Mouse (Mus musculus) midbrain, embryonic 14.5 days (tissue): ENCODE results near the gene Rnf135. TPM values are rescaled to one million over a fixed set of nuclear protein-coding genes. Genes with fewer than 3 reads are reported as not detected.

Experiments used
- ATAC-seq: fragments of 200-750 bp; cut with Nextera tagmentation; 2 replicates; pipeline ENCODE4 v1.8.0; 2017; ENCODE audit warnings: moderate number of reproducible peaks, moderate library complexity; ENCODE audit not compliant: low FRiP score, low TSS enrichment
- DNase-seq: peaks from one replicate; pipeline ENCODE4 v3.0.0-alpha.2; 2015
- H3K27ac ChIP-seq: fragments of 300-500 bp; sonication (generic); replicated peaks from 2 replicates; pipeline ENCODE4 v1.5.1; 2014; ENCODE audit warnings: mild to moderate bottlenecking, low read depth, low read length, moderate library complexity
- H3K27me3 ChIP-seq: fragments of 300-500 bp; sonication (generic); 2 replicates; pipeline ENCODE4 v1.6.1; 2014; ENCODE audit warnings: low read length, control low read depth, mixed read lengths; ENCODE audit not compliant: control insufficient read depth, insufficient read depth
- H3K36me3 ChIP-seq: fragments of 300-500 bp; sonication (generic); 2 replicates; pipeline ENCODE4 v1.6.1; 2014; ENCODE audit warnings: low read length, control low read depth; ENCODE audit not compliant: control insufficient read depth, insufficient read depth
- H3K4me1 ChIP-seq: fragments of 300-500 bp; sonication (generic); 2 replicates; pipeline ENCODE4 v1.6.1; 2014; ENCODE audit warnings: mild to moderate bottlenecking, antibody characterized with exemption, low read length, control low read depth; ENCODE audit not compliant: control insufficient read depth, insufficient read depth
- H3K4me2 ChIP-seq: fragments of 300-500 bp; sonication (generic); 2 replicates; pipeline ENCODE4 v1.6.1; 2014; ENCODE audit warnings: mild to moderate bottlenecking, low read length, moderate library complexity
- H3K4me3 ChIP-seq: fragments of 300-500 bp; sonication (generic); replicated peaks from 2 replicates; pipeline ENCODE4 v1.5.1; 2014; ENCODE audit warnings: low read depth, low read length
- H3K9ac ChIP-seq: fragments of 300-500 bp; sonication (generic); replicated peaks from 2 replicates; pipeline ENCODE4 v1.6.1; 2014; ENCODE audit warnings: mild to moderate bottlenecking, low read length, moderate library complexity
- H3K9me3 ChIP-seq: fragments of 300-500 bp; sonication (generic); 2 replicates; pipeline ENCODE4 v1.6.1; 2016; ENCODE audit warnings: low read length, control low read depth, mixed read lengths; ENCODE audit not compliant: control insufficient read depth
- WGBS: fragments of 180-500 bp; shearing (Covaris S2); extraction: QIAGEN DNeasy Blood & Tissue Kit; methylation state at CpG from one replicate; pipeline ENCODE4 v1.1.7; 2014; 5-methylcytosine and 5-hydroxymethylcytosine counted together
- polyA plus RNA-seq: library from polyadenylated mRNA; unstranded; fragments of >200 nt; fragmentation: Nextera tagmentation; extraction: Ambion mirVana; gene quantifications from 2 replicates; pipeline ENCODE4 v1.2.1, GENCODE M21; 2014

The Rnf135 gene
- polyA plus RNA-seq, 1 experiment from 2014 or later, result 3.0 TPM

- Histone ChIP-seq H3K4me3 (no peak overlapping the region), H3K27ac (no peak overlapping the region), H3K36me3 (no peaks in the 10 kb centered on the region), H3K9ac (no peak overlapping the region), H3K9me3 (no peaks in the 10 kb centered on the region), H3K4me1 (0 out of 2 replicates have a peak, but pooled peaks cover 4% of the 10 kb centered on the region), H3K27me3 (peaks cover 31% of the 10 kb centered on the region), H3K4me2 (no peak overlapping the region)
- ATAC-seq (no peak), DNase-seq (no peak)
- WGBS, result 87% methylated on average over 8 of the region's 8 CpGs
Observed at GRCm38 (mm10) chr11:80155541-80155940, 28.1 kb upstream of the Rnf135 start.

DNA sequence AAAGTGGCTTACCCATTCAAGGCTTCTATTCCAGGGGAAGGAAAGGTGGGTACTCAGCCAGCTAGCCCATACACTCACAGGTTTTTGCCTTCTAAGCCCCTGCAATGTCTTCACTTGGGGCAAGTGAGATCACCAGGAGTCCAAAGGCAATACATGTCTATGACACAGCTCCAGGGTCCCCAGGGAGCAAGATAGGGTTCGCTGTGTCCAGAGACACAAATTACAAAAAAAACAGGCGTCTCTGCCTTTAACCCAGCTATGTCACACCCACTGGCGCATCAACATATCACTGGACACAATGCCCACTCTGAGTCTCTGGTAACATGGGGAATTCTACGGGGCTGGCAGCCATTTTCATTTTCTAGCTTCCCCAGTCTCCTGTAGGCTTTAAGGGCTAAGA is 27.7 kb upstream of the Rnf135 start:
- WGBS, result 89% methylated on average over 4 of the region's 4 CpGs
- H3K36me3 ChIP-seq, result no peaks in the 10 kb centered on the region

GRCm38 (mm10) chr11:80156841-80157240 is 26.8 kb upstream of the Rnf135 start:
- no peaks in the 10 kb centered on the region for H3K9me3 ChIP-seq
- no peak overlapping the region for H3K27ac ChIP-seq
- 0 out of 2 replicates have a peak, but pooled peaks cover 4% of the 10 kb centered on the region for H3K4me1 ChIP-seq
- DNase-seq (no peak), ATAC-seq (no peak)
- H3K9ac ChIP-seq, result no peak overlapping the region
- H3K4me2 ChIP-seq, result no peak overlapping the region
- 82% methylated on average over 4 of the region's 4 CpGs for WGBS
- no peak overlapping the region for H3K4me3 ChIP-seq
- H3K36me3 ChIP-seq, result no peaks in the 10 kb centered on the region
- peaks cover 31% of the 10 kb centered on the region for H3K27me3 ChIP-seq

More for the DNA sequence above, 27.7 kb upstream of the Rnf135 start:
- ATAC-seq, result no peak
- H3K9me3 ChIP-seq, result no peaks in the 10 kb centered on the region
- H3K4me3 ChIP-seq, result no peak overlapping the region
- peaks cover 31% of the 10 kb centered on the region for H3K27me3 ChIP-seq
- H3K4me2 ChIP-seq, result no peak overlapping the region
- H3K9ac ChIP-seq, result no peak overlapping the region
- H3K27ac ChIP-seq, result no peak overlapping the region
- H3K4me1 ChIP-seq, result 0 out of 2 replicates have a peak, but pooled peaks cover 4% of the 10 kb centered on the region
- no peak for DNase-seq

DNA sequence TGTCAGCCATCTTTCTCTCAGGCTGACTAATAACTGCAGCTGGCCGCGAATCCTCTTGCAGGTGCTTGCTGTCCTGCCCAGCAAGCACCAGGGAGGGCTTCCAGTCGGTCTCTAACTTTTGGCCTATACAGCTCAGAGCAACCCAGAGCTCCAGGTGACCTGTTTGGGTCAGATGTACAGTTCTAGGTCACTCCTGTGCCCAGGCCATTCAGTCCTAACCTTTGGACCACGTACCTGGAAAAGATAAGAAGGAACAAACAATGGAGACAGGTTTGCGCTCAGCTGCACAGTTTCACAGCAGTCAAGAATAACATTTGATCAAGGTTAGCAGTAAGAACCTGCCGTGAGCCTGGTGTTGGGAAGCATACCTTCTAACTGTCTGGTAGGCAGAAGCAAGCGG is 24.6 kb upstream of the Rnf135 start:
- DNase-seq (no peak), ATAC-seq (no peak)
- no peak overlapping the region for H3K9ac ChIP-seq
- no peak overlapping the region for H3K4me3 ChIP-seq
- H3K27me3 ChIP-seq, result peaks cover 19% of the 10 kb centered on the region
- 83% methylated on average over 7 of the region's 7 CpGs for WGBS
- H3K4me1 ChIP-seq, result 0 out of 2 replicates have a peak, but pooled peaks cover under 1% of the 10 kb centered on the region
- no peaks in the 10 kb centered on the region for H3K36me3 ChIP-seq
- H3K9me3 ChIP-seq, result no peaks in the 10 kb centered on the region
- H3K4me2 ChIP-seq, result no peak overlapping the region
- no peak overlapping the region for H3K27ac ChIP-seq

GRCm38 (mm10) chr11:80161041-80161440 is 22.6 kb upstream of the Rnf135 start:
- no peaks in the 10 kb centered on the region for H3K36me3 ChIP-seq
- ATAC-seq (no peak), DNase-seq (no peak)
- H3K9me3 ChIP-seq, result no peaks in the 10 kb centered on the region
- no peak overlapping the region for H3K4me2 ChIP-seq
- no peak overlapping the region for H3K27ac ChIP-seq
- no peaks in the 10 kb centered on the region for H3K27me3 ChIP-seq
- H3K4me3 ChIP-seq, result no peak overlapping the region
- WGBS, result 82% methylated on average over 4 of the region's 4 CpGs
- no peak overlapping the region for H3K9ac ChIP-seq
- no peaks in the 10 kb centered on the region for H3K4me1 ChIP-seq

- no peak overlapping the region for H3K9ac ChIP-seq
- no peak overlapping the region for H3K4me2 ChIP-seq
- no peak overlapping the region for H3K4me3 ChIP-seq
- no peaks in the 10 kb centered on the region for H3K9me3 ChIP-seq
- no peak for ATAC-seq
- WGBS, result 78% methylated on average over 7 of the region's 7 CpGs
- no peaks in the 10 kb centered on the region for H3K27me3 ChIP-seq
- H3K36me3 ChIP-seq, result no peaks in the 10 kb centered on the region
- H3K27ac ChIP-seq, result no peak overlapping the region
- no peaks in the 10 kb centered on the region for H3K4me1 ChIP-seq
- no peak for DNase-seq
Observed at GRCm38 (mm10) chr11:80163362-80164116, 20.1 kb upstream of the Rnf135 start.

DNA sequence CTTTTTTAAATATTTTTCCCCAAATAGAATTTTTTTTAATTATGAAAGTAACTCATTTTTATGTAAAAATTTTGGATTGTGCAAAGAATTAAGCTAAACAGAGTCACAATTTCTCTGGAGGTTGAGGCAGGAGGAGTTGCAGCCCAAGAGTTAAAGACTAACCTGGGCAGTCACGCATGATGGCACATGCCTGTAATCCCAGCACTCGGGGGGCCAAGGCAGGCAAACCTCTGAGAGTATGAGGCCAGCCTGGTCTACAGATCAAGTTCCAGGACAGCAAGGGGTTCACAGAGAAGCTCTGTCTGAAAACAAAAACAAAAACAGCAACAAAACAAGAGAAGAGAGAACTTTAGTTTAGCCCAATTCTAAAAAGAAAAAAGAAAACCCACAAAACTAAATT is 19.4 kb upstream of the Rnf135 start:
- DNase-seq (no peak), ATAC-seq (no peak)
- H3K9ac ChIP-seq, result no peak overlapping the region
- no peak overlapping the region for H3K4me3 ChIP-seq
- H3K4me1 ChIP-seq, result no peaks in the 10 kb centered on the region
- no peaks in the 10 kb centered on the region for H3K27me3 ChIP-seq
- H3K4me2 ChIP-seq, result no peak overlapping the region
- H3K27ac ChIP-seq, result no peak overlapping the region
- WGBS, result 34% methylated on average over 2 of the region's 2 CpGs
- no peaks in the 10 kb centered on the region for H3K36me3 ChIP-seq
- H3K9me3 ChIP-seq, result no peaks in the 10 kb centered on the region

DNA sequence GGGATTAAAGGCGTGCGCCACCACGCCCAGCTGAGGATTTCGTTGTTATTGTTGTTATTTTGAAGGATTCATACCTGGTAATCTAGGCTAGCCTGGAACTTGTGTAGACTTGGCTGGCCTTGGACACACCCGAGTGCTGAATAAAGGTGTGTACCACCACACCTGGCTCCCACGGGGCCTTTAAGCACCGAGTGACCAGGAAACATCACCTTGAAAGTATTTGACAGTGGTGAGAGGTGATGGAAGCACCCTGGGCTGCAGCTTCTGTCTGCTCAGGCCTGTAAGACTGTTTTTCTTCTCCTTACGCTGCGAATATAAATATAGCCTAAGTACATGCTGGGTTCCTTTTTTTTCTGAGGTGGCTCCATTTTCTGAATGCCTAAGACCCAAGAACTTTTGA is 15.5 kb upstream of the Rnf135 start:
- no peak overlapping the region for H3K4me2 ChIP-seq
- no peaks in the 10 kb centered on the region for H3K27me3 ChIP-seq
- DNase-seq (no peak), ATAC-seq (no peak)
- H3K36me3 ChIP-seq, result no peaks in the 10 kb centered on the region
- H3K4me1 ChIP-seq, result no peaks in the 10 kb centered on the region
- H3K27ac ChIP-seq, result no peak overlapping the region
- 90% methylated on average over 9 of the region's 9 CpGs for WGBS
- H3K4me3 ChIP-seq, result no peak overlapping the region
- H3K9me3 ChIP-seq, result no peaks in the 10 kb centered on the region
- no peak overlapping the region for H3K9ac ChIP-seq

DNA sequence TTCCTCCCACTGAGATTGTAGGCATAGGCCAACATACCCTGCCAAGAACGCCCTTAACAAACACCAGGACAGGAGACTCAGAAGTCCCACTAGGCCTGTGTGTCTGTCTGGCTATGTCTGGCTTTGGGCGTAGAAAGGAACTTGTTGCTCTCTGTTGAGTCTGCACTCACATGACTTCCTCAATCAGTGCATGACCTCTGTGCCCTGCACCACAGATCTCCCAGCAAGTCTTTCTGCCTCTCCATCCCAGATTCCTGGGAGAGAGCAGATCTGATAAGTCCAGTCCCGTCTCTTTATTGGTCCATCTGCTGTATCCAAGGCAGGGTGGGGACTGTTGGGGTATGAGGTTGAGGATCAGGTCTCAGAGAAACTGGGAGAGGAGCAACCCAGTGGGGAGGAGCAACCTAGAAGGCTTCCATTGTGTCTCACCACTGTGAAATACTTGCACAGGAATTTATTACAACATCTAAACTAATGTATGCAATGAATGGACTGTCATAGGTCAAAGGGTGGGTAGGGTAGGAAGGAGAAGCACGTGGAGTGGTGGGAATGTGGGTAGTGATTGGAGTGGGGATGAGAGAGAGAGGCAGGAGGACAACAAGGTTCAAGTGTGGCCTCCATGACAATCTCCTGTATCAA is 14.9 kb upstream of the Rnf135 start:
- 82% methylated on average over 4 of the region's 4 CpGs for WGBS

More for the DNA sequence above, 14.9 kb upstream of the Rnf135 start:
- Histone ChIP-seq H3K4me1 (no peaks in the 10 kb centered on the region), H3K36me3 (no peaks in the 10 kb centered on the region), H3K9ac (no peak overlapping the region), H3K27me3 (no peaks in the 10 kb centered on the region), H3K4me2 (no peak overlapping the region), H3K27ac (no peak overlapping the region), H3K9me3 (no peaks in the 10 kb centered on the region), H3K4me3 (no peak overlapping the region)
- no peak for DNase-seq
- no peak for ATAC-seq
